Mouse (Mus musculus) E14TG2a.4 (cell line): ENCODE measurements at regions not wholly inside any gene's neighbourhood (a gene's known extent, or its start where the extent isn't known, plus 50 kb on each side); places are given as distances from the start of the nearest gene placed in this dataset.

Experiments
- CTCF ChIP-seq: conservative IDR thresholded peaks from 2 replicates; pipeline ENCODE4 v1.5.1; 2014; ENCODE audit warnings: low read length
- NANOG ChIP-seq: IDR thresholded peaks from 2 replicates; pipeline ENCODE4 v1.6.1; 2014; ENCODE audit warnings: borderline replicate concordance, low read length, mixed read lengths
- POU5F1 ChIP-seq: IDR thresholded peaks from 2 replicates; pipeline ENCODE4 v1.6.1; 2014; ENCODE audit warnings: low read length, borderline replicate concordance

- TF ChIP-seq CTCF (no peak), NANOG (no peak), POU5F1 (no peak)
These were observed 103.4 kb downstream of the Olig3 start for GRCm38 (mm10) chr10:19459709-19460108.
